Mouse (Mus musculus): ENCODE results near the gene Dnmt3b. TPM values are rescaled to one million over a fixed set of nuclear protein-coding genes. Genes with fewer than 3 reads are reported as not detected.
A peak's percentile ranks its signal among the peaks of the same experiment; 100 is the strongest.

Dnmt3b gene
- polyA plus RNA-seq, 1 experiment = 0.51 TPM

DNA sequence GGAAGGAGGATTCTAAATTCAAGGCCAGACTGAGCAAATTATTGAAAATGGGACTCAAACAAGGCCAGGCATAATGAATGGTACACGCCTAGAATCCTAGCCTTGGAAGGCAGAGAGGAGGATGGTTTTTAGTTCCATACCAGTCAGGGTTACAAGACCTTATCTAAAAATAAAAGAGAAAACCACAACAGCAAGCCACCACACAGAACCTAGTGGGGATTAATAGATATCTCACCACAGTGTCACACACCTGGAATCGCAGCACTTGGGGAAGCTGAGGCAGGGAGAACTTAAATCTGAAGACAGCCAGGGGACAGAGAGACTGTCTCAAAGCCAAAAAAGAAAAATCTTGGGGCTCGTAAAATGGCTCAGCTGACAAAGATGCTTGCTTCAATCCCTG, 18.3 kb upstream of the Dnmt3b start:
- Histone ChIP-seq H3K4me3 (ENCODE audit: insufficient read depth, poor library complexity, severe bottlenecking) (no peak overlapping the region), H3K36me3 (ENCODE audit: control insufficient read depth, insufficient read depth) (peaks cover 25% of the 10 kb centered on the region), H3K79me2 (ENCODE audit: control insufficient read depth, insufficient read depth) (peaks cover 32% of the 10 kb centered on the region), H3K27me3 (ENCODE audit: control insufficient read depth, insufficient read depth, insufficient read length) (no peaks in the 10 kb centered on the region), H3ac (ENCODE audit: control insufficient read depth, insufficient read length, low read depth) (no peak overlapping the region), H3K79me3 (ENCODE audit: low read depth) (peaks cover 8% of the 10 kb centered on the region)
- TF ChIP-seq USF1 (IDR thresholded peaks at IDR 0.05; ENCODE audit: low read depth) = no peak
- TF ChIP-seq MAX (IDR thresholded peaks at IDR 0.05) = no peak
- no peak for TF ChIP-seq FOSL1 (IDR thresholded peaks at IDR 0.05; ENCODE audit: insufficient read depth, low read length, poor library complexity, severe bottlenecking)

DNA sequence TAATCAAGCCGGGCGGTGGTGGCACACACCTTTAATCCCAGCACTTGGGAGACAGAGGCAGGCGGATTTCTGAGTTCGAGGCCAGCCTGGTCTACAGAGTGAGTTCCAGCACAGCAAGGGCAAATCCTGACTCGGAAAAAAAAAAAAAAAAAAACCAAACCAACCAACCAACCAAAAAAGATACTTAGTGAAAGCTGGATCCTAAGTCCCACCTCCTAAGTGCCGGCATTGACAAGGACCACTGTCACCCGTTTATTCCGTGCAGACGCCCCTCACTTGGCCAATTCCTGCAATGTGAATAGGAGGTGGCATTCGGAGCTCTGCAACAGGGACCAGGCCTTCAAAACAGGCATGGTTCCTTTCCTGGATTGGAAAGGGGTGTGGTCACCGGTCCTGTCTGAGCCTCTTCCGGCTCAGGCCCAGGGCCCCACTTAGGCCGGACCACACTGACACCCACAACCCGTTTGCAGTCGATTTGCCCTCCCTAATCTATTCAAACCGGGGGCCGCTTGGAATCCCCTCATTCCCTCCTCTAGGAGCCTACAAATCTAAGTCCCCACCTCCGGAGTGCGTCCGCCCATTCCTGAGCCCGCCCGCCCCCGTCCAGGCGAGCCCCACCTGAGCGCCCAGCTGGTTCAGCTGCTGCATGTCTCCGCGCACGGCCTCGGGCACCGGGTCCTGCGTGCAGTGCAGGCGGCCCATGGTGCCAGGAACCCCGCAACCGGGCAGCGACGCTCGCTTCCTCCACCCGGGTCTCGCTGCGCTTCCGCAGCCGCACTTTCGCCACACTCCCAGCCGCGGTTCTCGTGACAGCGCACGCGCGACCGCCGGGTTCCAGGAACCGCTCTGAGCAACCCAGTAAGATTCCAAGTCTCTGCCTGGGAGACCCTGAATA, 17.0 kb upstream of the Dnmt3b start, which contains the start of gene Commd7:
Commd7 (minus strand) TSS at position 806 of the 895 bp plus-strand sequence.
- Histone ChIP-seq H3K79me2 (ENCODE audit: control insufficient read depth, insufficient read depth) (peaks cover 32% of the 10 kb centered on the region), H3K27me3 (ENCODE audit: control insufficient read depth, insufficient read depth, insufficient read length) (no peaks in the 10 kb centered on the region), H3K4me3 (ENCODE audit: insufficient read depth, poor library complexity, severe bottlenecking) (peak within 1 kb of the TSS; percentile 83), H3ac (ENCODE audit: control insufficient read depth, insufficient read length, low read depth) (peak within 1 kb of the TSS; percentile 51), H3K79me3 (ENCODE audit: low read depth) (peaks cover 8% of the 10 kb centered on the region), H3K36me3 (ENCODE audit: control insufficient read depth, insufficient read depth) (peaks cover 13% of the 10 kb centered on the region)
- TF ChIP-seq MAX (IDR thresholded peaks at IDR 0.05) = peak; percentile 53
- TF ChIP-seq USF1 (IDR thresholded peaks at IDR 0.05; ENCODE audit: low read depth) = no peak

DNA sequence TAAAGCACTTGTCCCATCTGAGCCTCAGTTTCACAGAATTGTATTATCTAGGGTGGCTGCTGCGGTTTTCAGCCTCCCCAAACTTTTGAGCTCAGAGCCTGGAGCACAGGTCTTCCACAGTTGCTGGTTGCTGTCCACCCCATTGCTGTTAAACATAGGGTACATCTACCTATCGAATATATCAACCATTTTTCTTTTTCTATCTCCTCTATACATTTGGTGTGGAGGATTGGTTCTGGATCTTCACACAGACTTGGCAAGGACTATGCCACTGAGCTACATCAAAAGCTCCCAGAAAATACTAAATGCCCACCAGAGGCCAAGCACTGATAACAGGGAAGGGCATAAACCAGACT, 16.4 kb upstream of the Dnmt3b start:
- Histone ChIP-seq H3K36me3 (ENCODE audit: control insufficient read depth, insufficient read depth) (peaks cover 7% of the 10 kb centered on the region), H3K79me2 (ENCODE audit: control insufficient read depth, insufficient read depth) (peaks cover 32% of the 10 kb centered on the region), H3K79me3 (ENCODE audit: low read depth) (peaks cover 8% of the 10 kb centered on the region), H3K4me3 (ENCODE audit: insufficient read depth, poor library complexity, severe bottlenecking) (peak overlapping the region; percentile 83), H3K27me3 (ENCODE audit: control insufficient read depth, insufficient read depth, insufficient read length) (no peaks in the 10 kb centered on the region), H3ac (ENCODE audit: control insufficient read depth, insufficient read length, low read depth) (peak overlapping the region; percentile 51)
- TF ChIP-seq FOSL1 (IDR thresholded peaks at IDR 0.05; ENCODE audit: insufficient read depth, low read length, poor library complexity, severe bottlenecking) (no peak), USF1 (IDR thresholded peaks at IDR 0.05; ENCODE audit: low read depth) (no peak), CEBPB (IDR thresholded peaks at IDR 0.05; ENCODE audit: low read depth) (no peak), MAX (IDR thresholded peaks at IDR 0.05) (no peak), MYOD1 (IDR thresholded peaks at IDR 0.05; ENCODE audit: control insufficient read depth, insufficient read length, low read depth) (no peak), MYOG (IDR thresholded peaks at IDR 0.05; ENCODE audit: control insufficient read depth, extremely low read depth, insufficient read length) (no peak), CTCF (IDR thresholded peaks at IDR 0.05; ENCODE audit: control insufficient read depth, insufficient read depth, insufficient read length) (no peak)

DNA sequence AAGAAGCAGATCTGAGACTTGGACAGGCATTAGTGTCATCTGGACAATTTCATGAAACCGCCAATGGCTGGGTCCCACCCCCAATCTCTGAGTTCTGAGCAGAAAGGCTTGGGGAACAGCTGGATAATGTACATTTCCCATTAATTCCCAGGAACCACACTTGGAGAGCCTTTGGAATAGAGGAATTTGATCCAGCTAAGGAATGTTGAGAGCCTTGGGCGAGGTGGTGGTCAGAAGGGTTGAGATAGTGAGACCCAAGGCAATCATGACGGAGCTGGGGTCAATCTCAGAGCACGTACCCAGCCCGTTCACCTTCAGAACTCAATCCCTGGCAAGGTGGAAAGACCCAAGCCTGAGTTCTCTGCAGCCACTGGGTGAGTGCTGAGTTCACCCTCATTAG, 16.0 kb upstream of the Dnmt3b start:
- Histone ChIP-seq H3K79me2 (ENCODE audit: control insufficient read depth, insufficient read depth) (peaks cover 32% of the 10 kb centered on the region), H3ac (ENCODE audit: control insufficient read depth, insufficient read length, low read depth) (no peak overlapping the region), H3K4me3 (ENCODE audit: insufficient read depth, poor library complexity, severe bottlenecking) (no peak overlapping the region), H3K36me3 (ENCODE audit: control insufficient read depth, insufficient read depth) (peaks cover 3% of the 10 kb centered on the region), H3K79me3 (ENCODE audit: low read depth) (peaks cover 8% of the 10 kb centered on the region), H3K27me3 (ENCODE audit: control insufficient read depth, insufficient read depth, insufficient read length) (no peaks in the 10 kb centered on the region)
- TF ChIP-seq FOSL1 (IDR thresholded peaks at IDR 0.05; ENCODE audit: insufficient read depth, low read length, poor library complexity, severe bottlenecking) = no peak
- TF ChIP-seq CEBPB (IDR thresholded peaks at IDR 0.05; ENCODE audit: low read depth) = no peak
- no peak for TF ChIP-seq USF1 (IDR thresholded peaks at IDR 0.05; ENCODE audit: low read depth)
- TF ChIP-seq MAX (IDR thresholded peaks at IDR 0.05) = no peak
- TF ChIP-seq CTCF (IDR thresholded peaks at IDR 0.05; ENCODE audit: control insufficient read depth, insufficient read depth, insufficient read length) = no peak

DNA sequence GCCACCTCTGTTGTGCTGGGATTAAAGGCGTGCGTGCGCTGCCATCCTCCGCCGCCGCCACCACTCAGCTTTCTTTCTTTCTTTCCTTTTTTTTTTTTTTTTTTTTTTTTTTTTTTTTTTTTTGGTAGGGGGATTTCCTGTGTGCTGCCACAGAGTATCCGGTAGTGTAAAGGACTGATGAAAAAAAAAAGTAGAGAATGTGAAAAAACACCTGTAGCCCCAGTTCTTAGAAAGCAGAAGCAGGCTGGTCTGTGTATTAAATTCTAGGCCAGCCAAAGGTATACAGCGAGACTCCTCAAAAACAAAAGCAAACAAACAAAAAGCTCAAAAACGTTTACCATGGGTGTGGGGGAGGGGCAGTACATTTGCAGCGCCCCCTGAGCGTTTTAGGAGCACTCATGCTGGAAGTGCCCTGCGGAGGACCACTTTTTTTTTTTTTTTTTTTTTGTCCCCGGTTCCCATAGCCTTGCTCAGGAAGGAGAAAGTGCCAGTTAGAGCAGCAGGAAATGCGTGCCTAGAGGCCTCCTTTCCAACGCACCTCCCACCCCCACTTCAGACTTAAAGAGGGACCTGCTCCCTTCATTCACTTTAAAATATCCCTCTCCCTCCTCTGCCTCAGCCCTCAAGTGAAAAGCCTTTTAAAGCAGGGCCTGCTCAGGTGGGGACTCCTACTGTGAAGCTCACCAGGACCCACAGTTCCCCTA, 10.1 kb upstream of the Dnmt3b start:
- Histone ChIP-seq H3K4me3 (ENCODE audit: insufficient read depth, poor library complexity, severe bottlenecking) (no peak overlapping the region), H3K36me3 (ENCODE audit: control insufficient read depth, insufficient read depth) (no peaks in the 10 kb centered on the region), H3ac (ENCODE audit: control insufficient read depth, insufficient read length, low read depth) (no peak overlapping the region), H3K27me3 (ENCODE audit: control insufficient read depth, insufficient read depth, insufficient read length) (peaks cover 19% of the 10 kb centered on the region), H3K79me2 (ENCODE audit: control insufficient read depth, insufficient read depth) (no peaks in the 10 kb centered on the region), H3K79me3 (ENCODE audit: low read depth) (no peaks in the 10 kb centered on the region)
- no peak for TF ChIP-seq CEBPB (IDR thresholded peaks at IDR 0.05; ENCODE audit: low read depth)
- TF ChIP-seq FOSL1 (IDR thresholded peaks at IDR 0.05; ENCODE audit: insufficient read depth, low read length, poor library complexity, severe bottlenecking) = no peak
- no peak for TF ChIP-seq MYOD1 (IDR thresholded peaks at IDR 0.05; ENCODE audit: control insufficient read depth, insufficient read length, low read depth)
- TF ChIP-seq MAX (IDR thresholded peaks at IDR 0.05) = no peak
- no peak for TF ChIP-seq CTCF (IDR thresholded peaks at IDR 0.05; ENCODE audit: control insufficient read depth, insufficient read depth, insufficient read length)
- TF ChIP-seq USF1 (IDR thresholded peaks at IDR 0.05; ENCODE audit: low read depth) = no peak
- TF ChIP-seq MYOG (IDR thresholded peaks at IDR 0.05; ENCODE audit: control insufficient read depth, extremely low read depth, insufficient read length) = no peak

DNA sequence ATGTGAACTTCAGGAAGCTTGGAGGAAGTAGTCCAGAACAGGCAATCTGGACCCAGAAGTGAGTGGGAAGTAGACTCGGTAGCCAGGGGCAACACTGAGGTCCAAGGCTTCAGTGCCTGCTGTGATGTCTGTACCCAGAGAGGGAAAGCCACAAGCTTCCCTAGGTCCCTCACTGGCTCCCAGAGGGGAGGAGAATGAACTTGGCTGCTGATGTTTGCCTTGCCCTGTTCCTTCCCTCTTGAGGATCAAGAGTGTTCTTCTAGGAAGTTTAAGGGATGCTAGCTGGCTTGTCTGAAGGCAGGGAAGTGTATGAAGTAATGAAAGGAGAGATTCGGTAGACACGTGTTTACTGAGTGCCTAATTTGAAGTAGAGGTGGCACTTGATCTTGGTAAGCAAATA, 6.8 kb upstream of the Dnmt3b start:
- Histone ChIP-seq H3K79me3 (ENCODE audit: low read depth) (no peaks in the 10 kb centered on the region), H3K4me3 (ENCODE audit: insufficient read depth, poor library complexity, severe bottlenecking) (no peak overlapping the region), H3K79me2 (ENCODE audit: control insufficient read depth, insufficient read depth) (no peaks in the 10 kb centered on the region), H3ac (ENCODE audit: control insufficient read depth, insufficient read length, low read depth) (no peak overlapping the region), H3K36me3 (ENCODE audit: control insufficient read depth, insufficient read depth) (no peaks in the 10 kb centered on the region), H3K27me3 (ENCODE audit: control insufficient read depth, insufficient read depth, insufficient read length) (peaks cover 20% of the 10 kb centered on the region)
- TF ChIP-seq USF1 (IDR thresholded peaks at IDR 0.05; ENCODE audit: low read depth) = no peak

Data from C2C12 (cell line).